Mouse (Mus musculus) erythroblast, embryonic 14.5 days (primary cell): ENCODE measurements around the gene Immt.

Source experiments
- GATA1 ChIP-seq: IDR thresholded peaks from 2 replicates; pipeline ENCODE4 v1.6.1; 2012; ENCODE audit warnings: low read length, inconsistent platforms, mixed read lengths
- TAL1 ChIP-seq: IDR thresholded peaks from 3 replicates; pipeline ENCODE4 v1.6.1; 2012; ENCODE audit warnings: low read length, inconsistent platforms, mixed read lengths

DNA sequence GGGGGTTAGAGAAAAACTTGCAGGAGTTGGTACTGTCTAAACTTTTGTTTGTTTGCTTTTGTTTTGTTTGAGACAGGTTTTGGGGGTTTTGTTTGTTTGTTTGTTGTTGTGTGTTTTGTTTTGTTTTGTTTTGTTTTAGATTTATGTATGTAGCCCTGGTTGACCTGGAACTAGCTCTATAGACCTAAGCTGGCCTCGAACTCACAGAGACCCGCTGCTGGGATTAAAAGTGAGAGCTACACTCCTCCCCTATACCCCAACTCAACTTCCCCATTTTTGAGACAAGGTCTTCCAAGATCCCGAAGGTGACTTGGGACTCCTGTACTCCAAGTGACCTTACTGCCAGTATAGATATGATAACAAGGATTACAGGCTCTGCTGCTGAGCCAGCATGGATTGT is 7.2 kb upstream of the Immt start:
- no peak for TF ChIP-seq TAL1
- no peak for TF ChIP-seq GATA1
